Mouse (Mus musculus) erythroid progenitor cell, adult 5-6 weeks (primary cell): ENCODE data around the gene Vmn1r203. TPM values are rescaled to one million over a fixed set of nuclear protein-coding genes. Genes with fewer than 3 reads are reported as not detected.
"Not testable (repeated sequence)": the region's sequence is repeated elsewhere in the genome, so short reads cannot be mapped to it uniquely, and the experiment has no call there.

Source experiments
- ATAC-seq: replicated peaks from 2 replicates; pipeline ENCODE4 v1.8.0; 2016; ENCODE audit warnings: moderate number of reproducible peaks, mild to moderate bottlenecking, moderate TSS enrichment, inconsistent platforms; ENCODE audit not compliant: poor library complexity, low FRiP score, severe bottlenecking
- total RNA-seq, 2 experiments: library from RNA; stranded (forward) in 1 of 2; stranded (reverse) in 1 of 2; fragments of 150-400 nt in 1 of 2; fragments of 186-747, 209-891 nt in 1 of 2; gene quantifications; 2 replicates each; pipeline versions ENCODE4 v1.2.3 to v1.2.4; 2015 to 2017; ENCODE audit warnings: low replicate concordance in 2 of 2

The Vmn1r203 gene
- total RNA-seq (2015; ENCODE audit: low replicate concordance), result not detected in 2 replicates
- 0.39 TPM in 1 of 2 replicates, not detected in the other for total RNA-seq (2017; ENCODE audit: low replicate concordance)

DNA sequence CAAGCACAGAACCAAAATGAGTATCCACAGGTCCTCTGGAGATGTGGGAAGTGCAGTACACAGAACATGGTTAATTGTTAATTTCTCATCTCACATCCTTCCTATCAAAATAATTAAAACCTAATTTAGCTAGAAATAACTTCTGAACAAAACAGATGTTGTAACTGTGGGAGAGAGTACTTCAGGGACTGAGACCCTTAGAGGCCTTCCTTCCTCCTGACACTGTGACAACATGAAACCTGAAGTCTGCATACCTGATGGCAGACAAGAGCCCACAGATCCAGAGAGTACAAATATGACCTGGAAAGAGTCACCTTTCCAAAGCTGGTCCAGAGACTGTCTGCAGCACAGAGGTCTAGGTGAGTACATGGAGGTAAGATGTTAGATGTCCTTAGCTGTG, at the start of gene Vmn1r203:
TSS of gene Vmn1r203 (plus strand) at position 301 of the 400 bp plus-strand sequence.
- no peak for ATAC-seq

DNA sequence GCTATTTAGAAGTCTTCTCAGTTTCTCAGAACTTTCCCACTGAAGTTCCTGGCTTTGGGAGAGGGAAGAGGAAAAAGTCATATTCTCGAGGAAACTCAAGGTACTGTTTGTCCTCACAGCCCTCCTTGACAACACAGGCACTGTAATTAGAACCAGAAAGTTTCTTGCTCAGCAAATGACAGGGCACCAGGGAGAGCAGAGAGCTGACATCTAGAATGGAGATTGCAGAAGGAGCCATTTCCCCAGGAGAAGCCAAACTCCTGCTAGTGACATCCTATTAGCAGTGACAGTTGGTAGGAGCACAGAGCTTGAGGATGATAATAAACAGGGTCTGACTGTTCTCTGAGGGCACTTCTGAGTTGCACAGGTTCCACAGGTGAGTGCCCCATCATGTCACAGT, 46.3 kb upstream of the Vmn1r203 start, which contains the start of gene Vmn1r201:
TSS of gene Vmn1r201 (plus strand) at position 301 of the 400 bp plus-strand sequence.
- ATAC-seq, result no peak

DNA sequence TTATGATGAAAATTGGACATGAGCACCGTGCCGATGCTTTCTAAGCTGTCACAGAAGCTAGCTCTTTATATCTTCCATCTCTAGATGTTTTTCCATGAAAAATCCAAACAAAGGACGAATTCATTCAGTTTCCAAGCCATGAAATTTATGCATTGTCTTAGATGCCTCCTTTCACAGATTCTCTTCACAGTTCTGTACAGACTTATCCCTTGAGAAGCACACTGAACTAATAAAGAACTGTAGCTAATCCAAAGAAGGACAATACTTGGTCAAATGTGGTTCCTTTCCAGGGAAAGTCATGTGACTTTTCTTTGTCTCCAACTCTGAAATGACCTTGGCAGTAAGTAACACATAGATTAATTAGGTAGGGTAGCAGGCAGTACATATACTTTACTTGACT, 15.5 kb upstream of the Vmn1r203 start:
- no peak for ATAC-seq

DNA sequence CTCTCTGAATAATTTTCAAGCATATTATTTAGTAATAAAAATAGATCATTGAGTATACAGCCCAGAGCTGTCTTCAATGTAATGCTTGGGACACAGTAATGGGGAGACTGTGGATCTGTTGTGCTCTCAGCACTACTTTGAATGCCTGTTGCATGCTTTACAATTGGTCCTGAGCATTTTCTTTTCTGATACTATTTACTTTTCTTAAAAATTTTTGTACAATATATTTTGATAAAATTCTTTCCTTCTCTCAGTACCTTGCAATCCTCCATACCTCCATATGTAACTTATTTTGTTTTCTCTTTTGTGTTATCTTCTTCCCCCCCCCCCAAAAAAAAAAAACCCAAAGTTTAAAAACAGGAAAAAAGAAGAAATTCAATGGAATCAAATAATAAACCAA, 12.6 kb upstream of the Vmn1r203 start, which contains the start of gene Vmn1r202:
TSS of gene Vmn1r202 (minus strand) at position 101 of the 400 bp plus-strand sequence.
- ATAC-seq, result no peak

DNA sequence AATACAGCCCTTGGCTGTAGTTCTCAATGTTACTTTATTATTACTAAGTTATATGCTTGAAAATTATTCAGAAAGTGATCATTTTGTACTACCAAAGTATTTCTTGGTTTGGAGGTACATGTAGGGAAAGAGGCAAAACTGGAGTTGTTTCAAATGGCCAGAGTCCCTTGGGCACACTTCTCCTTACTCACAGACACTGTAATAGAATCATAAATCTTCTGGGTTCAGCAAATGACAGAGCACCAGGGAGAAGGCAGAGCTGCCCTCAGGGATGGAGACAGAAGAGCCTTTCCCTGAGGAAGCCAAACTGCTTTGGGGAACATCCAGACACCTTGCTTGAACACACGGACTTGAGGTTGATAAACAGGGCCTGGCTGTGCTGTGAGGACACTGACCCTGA, 35.0 kb downstream of the Vmn1r203 start, which contains the start of gene Vmn1r204:
TSS of gene Vmn1r204 (plus strand) at position 301 of the 400 bp plus-strand sequence.
- not testable (repeated sequence) for ATAC-seq

DNA sequence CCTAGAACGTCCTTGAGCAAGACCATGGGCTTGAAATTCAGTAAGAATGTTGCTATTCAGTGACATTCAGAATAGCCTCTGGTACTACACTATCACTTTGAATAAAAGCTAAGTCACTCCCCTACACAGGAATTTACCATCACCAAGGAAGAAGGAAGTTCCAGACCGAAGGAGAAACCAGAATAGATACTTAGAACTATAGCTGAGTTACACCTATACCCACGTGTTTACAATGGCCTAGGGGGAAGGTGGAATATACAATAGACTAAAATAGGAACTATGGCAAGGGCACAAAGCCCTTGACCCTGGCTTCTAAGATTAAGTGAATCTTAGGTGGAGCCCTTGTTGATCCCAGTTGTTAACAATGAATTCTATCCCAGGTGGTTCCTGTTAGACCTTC, 57.0 kb downstream of the Vmn1r203 start:
- not testable (repeated sequence) for ATAC-seq

Other genes starting within 250 kb of the Vmn1r203 start
- gene Vmn1r195, start 247.6 kb upstream of the Vmn1r203 start, total RNA-seq (2015; ENCODE audit: low replicate concordance), result not detected in 2 replicates
- gene Vmn1r195, start 247.6 kb upstream of the Vmn1r203 start, total RNA-seq (2017; ENCODE audit: low replicate concordance), result not detected in 2 replicates
- not detected in 2 replicates for gene Vmn1r196, start 228.2 kb upstream of the Vmn1r203 start, total RNA-seq (2015; ENCODE audit: low replicate concordance)
- gene Vmn1r196, start 228.2 kb upstream of the Vmn1r203 start, total RNA-seq (2017; ENCODE audit: low replicate concordance), result not detected in 2 replicates
- gene Vmn1r197, start 193.5 kb upstream of the Vmn1r203 start, total RNA-seq (2015; ENCODE audit: low replicate concordance), result not detected in 2 replicates
- not detected in 2 replicates for gene Vmn1r197, start 193.5 kb upstream of the Vmn1r203 start, total RNA-seq (2017; ENCODE audit: low replicate concordance)
- gene Vmn1r198, start 167.8 kb upstream of the Vmn1r203 start, total RNA-seq (2015; ENCODE audit: low replicate concordance), result not detected in 2 replicates
- gene Vmn1r198, start 167.8 kb upstream of the Vmn1r203 start, total RNA-seq (2017; ENCODE audit: low replicate concordance), result not detected in 2 replicates
- gene Vmn1r199, start 138.3 kb upstream of the Vmn1r203 start, total RNA-seq (2015; ENCODE audit: low replicate concordance), result not detected in 2 replicates
- gene Vmn1r199, start 138.3 kb upstream of the Vmn1r203 start, total RNA-seq (2017; ENCODE audit: low replicate concordance), result not detected in 2 replicates
- gene Vmn1r200, start 127.7 kb upstream of the Vmn1r203 start, total RNA-seq (2015; ENCODE audit: low replicate concordance), result not detected in 2 replicates
- not detected in 2 replicates for gene Vmn1r200, start 127.7 kb upstream of the Vmn1r203 start, total RNA-seq (2017; ENCODE audit: low replicate concordance)
- not detected in 2 replicates for gene Vmn1r201, start 46.2 kb upstream of the Vmn1r203 start, total RNA-seq (2015; ENCODE audit: low replicate concordance)
- gene Vmn1r201, start 46.2 kb upstream of the Vmn1r203 start, total RNA-seq (2017; ENCODE audit: low replicate concordance), result not detected in 2 replicates
- not detected in 2 replicates for gene Vmn1r202, start 12.7 kb upstream of the Vmn1r203 start, total RNA-seq (2015; ENCODE audit: low replicate concordance)
- not detected in 2 replicates for gene Vmn1r202, start 12.7 kb upstream of the Vmn1r203 start, total RNA-seq (2017; ENCODE audit: low replicate concordance)
- gene Vmn1r204, start 35.1 kb downstream of the Vmn1r203 start, total RNA-seq (2015; ENCODE audit: low replicate concordance), result not detected in 2 replicates
- not detected in 2 replicates for gene Vmn1r204, start 35.1 kb downstream of the Vmn1r203 start, total RNA-seq (2017; ENCODE audit: low replicate concordance)
- gene Vmn1r205, start 74.9 kb downstream of the Vmn1r203 start, total RNA-seq (2015; ENCODE audit: low replicate concordance), result not detected in 2 replicates
- not detected in 2 replicates for gene Vmn1r205, start 74.9 kb downstream of the Vmn1r203 start, total RNA-seq (2017; ENCODE audit: low replicate concordance)
- gene Vmn1r206, start 106.1 kb downstream of the Vmn1r203 start, total RNA-seq (2015; ENCODE audit: low replicate concordance), result not detected in 2 replicates
- gene Vmn1r206, start 106.1 kb downstream of the Vmn1r203 start, total RNA-seq (2017; ENCODE audit: low replicate concordance), result not detected in 2 replicates
- not detected in 2 replicates for gene Vmn1r207-ps, start 211.5 kb downstream of the Vmn1r203 start, total RNA-seq (2015; ENCODE audit: low replicate concordance)
- not detected in 2 replicates for gene Vmn1r207-ps, start 211.5 kb downstream of the Vmn1r203 start, total RNA-seq (2017; ENCODE audit: low replicate concordance)